Mouse (Mus musculus): Measurements from ENCODE around the gene Gm11172.

The Gm11172 gene

DNA sequence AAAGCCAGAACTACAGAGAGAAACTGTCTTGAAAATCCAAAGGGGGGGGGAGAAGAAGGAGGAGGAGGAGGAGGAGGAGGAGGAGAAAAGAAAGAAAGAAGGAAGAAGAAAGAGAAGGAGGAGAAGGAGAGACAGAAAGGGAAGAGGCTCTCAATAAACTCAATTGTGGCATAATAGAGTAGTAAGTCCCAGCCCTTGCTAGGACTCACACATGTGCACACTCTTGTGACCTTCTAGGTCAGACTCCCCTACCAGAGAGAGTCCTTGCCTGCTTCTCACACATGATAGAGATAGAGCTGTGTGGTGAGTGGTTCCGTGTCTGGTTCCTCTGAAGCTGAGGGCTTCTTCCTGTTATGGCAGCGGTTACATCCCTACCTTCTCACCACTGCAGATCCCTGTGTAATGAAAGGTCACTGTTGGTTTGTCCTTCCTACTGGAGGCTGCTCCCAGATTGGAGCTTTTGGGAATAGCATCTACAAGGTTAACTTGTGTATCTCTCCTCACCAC is at the start of gene Gm11172:
TSS of gene Gm11172 (plus strand) at position 51 of the 507 bp plus-strand sequence.
- in situ Hi-C loops (cut with MboI; ENCODE audit: low pct_unique_long_range_greater_than_20kb in 1 of 2, low sequenced_read_pairs in 2 of 2, unreplicated experiment in 1 of 2): no loop called here

DNA sequence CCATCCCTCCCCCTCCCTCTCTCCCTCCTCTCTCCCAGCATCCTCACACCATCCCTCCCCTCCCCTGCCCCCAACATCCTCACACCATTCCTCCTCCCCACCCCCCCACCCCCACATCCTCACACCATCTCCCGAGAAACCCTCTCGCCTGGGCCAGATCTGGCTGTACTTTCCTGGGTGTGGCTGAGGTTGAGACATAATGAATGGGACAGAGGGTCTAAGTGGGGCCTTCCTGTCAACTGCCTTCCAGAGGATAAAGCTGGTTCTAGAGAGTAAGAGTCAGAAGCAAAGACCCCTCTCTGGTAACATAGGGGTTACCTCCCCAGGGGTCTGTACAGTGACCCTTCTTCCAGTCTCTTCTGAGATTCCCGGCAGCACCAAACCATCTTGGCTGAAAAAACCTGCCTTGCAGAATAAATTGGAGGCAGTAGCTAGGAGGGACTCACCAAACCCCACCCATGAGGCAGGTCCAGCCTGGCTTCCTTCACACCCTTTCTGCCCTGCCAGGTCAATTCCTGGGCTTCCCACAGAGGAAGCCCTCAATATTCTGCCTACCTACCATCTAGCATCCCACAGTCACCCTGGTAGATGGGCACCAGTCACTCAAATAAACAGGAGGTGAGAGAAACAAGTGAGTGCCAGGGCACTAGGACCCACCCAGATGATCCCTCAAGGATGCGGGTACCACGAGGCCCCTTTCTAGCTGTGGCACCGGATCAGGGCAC is 49.0 kb upstream of the Gm11172 start:
- in situ Hi-C loops (cut with MboI; ENCODE audit: low pct_unique_long_range_greater_than_20kb in 1 of 2, low sequenced_read_pairs in 2 of 2, unreplicated experiment in 1 of 2): no loop called here

DNA sequence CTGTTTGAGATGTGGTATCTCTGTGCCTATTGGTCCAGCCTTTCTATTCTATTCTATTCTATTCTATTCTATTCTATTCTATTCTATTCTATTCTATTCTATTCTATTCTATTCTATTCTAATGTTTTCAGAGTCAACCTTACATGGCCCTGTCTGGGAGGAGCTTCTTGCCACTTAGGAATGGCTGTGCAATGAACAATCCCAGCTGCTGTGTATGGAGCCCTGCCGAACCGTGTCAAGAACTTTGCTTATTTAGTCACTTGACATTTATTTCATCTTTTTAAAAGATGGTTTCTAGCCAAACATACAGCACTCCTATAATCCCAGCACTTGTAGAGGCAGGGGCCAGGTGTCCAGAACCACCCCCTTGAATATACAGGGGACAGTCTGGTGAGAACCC is 48.4 kb upstream of the Gm11172 start:
- in situ Hi-C loops (cut with MboI; ENCODE audit: low pct_unique_long_range_greater_than_20kb in 1 of 2, low sequenced_read_pairs in 2 of 2, unreplicated experiment in 1 of 2): no loop called here

DNA sequence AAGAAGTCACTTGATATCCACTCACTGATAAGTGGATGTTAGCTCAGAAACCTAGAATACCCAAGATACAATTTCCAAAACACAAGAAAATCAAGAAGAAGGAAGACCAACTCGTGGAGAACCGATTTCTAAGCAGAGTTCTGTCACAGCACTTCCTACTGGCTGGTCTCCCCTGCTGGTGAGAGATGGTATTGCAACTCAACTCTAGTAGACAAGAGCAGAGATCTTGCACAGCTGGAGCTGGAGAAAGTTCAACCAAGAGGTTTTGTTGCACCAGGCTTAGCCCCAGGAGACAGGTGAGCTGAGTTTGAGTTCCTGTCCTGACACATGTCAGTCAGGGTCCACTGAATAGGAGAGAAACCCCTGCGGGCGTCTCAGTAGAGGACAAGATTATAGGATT is 45.6 kb upstream of the Gm11172 start:
- in situ Hi-C loops (cut with MboI; ENCODE audit: low pct_unique_long_range_greater_than_20kb in 1 of 2, low sequenced_read_pairs in 2 of 2, unreplicated experiment in 1 of 2): no loop called here

DNA sequence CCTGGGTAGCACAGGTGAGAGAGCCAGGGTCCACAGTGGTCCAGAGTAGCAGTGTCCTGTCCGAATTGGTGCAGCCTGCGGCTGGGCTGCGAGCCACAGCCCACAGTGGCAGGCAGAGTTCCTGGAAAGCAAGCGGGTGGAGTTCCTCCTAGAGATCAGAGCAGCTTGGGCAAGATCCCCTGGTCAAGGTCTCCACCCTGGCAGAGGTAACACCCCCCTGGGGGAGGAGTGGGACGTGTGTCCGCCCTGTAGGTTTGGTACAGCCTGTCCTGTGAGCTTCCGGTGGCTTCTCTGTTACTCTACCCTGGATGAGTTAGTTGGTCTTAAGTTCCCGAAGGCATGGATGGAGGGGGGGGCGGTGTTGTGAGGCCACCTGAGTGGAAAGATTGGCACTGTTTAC is 43.9 kb upstream of the Gm11172 start:
- in situ Hi-C loops (cut with MboI; ENCODE audit: low pct_unique_long_range_greater_than_20kb in 1 of 2, low sequenced_read_pairs in 2 of 2, unreplicated experiment in 1 of 2): no loop called here

DNA sequence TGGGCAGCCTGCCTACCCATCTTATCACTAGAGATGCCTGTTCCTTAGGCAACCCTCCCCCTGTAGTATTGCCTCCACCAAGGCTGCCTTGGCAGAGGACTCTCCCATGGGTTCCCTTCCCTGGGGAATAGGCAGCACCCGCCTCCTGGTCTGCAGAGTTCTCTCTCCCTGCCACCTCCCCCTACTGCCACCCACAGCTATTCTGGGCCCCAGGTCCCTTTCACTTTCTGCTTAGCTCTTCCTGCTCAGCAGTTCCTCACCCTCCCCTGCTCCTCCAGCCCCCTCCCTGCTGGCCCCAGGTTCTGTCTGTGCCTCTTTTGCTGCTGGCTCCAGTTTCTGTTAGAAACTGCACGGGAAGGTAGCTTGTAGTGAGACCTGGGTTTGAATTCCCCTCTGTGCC is 43.1 kb upstream of the Gm11172 start:
- in situ Hi-C loops (cut with MboI; ENCODE audit: low pct_unique_long_range_greater_than_20kb in 1 of 2, low sequenced_read_pairs in 2 of 2, unreplicated experiment in 1 of 2): loop anchor here in 1 of 2 experiments (10.0 kb wide), 1 partner anchor 195 kb away; no protein-coding TSS in a partner anchor

DNA sequence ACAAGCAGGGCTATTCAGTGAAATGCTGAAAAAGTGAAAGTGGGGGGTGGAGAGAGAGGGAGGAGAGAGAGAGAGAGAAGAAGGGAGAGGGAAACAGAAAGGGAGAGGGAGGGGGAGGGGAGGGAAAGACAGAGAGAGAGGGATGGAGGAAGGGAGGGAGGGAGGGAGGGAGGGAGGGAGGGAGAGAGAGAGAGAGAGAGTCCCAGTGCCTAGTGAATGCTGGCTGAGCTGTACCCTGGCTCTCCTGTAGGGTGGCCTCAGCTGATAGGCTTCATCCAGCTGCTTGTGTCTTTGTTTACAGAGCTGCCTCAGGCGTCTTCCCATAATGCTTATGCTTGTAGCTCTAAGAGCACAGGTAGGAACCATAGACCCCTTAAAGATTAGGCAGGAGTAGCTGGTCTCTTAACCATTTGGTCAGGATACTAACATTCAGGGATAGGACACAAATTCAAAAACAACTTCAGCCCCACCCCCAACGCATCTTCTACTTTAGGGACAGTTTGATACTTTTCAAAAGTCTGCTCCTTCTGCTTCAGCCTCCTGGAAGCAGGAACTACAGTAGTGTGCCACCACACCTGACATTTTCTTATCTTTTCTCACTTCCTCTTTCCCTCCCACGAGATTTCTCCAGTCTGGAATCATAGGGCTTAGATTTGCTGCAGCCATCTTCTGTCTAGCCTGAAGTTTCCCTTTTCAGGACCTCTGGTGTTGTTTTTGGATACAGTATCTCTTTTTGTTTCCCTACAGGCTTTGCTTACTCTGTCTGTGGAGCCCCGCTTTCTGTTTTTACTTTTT is 42.0 kb upstream of the Gm11172 start:
- in situ Hi-C loops (cut with MboI; ENCODE audit: low pct_unique_long_range_greater_than_20kb in 1 of 2, low sequenced_read_pairs in 2 of 2, unreplicated experiment in 1 of 2): loop anchor here in 1 of 2 experiments (10.0 kb wide), 1 partner anchor 196 kb away; no protein-coding TSS in a partner anchor

DNA sequence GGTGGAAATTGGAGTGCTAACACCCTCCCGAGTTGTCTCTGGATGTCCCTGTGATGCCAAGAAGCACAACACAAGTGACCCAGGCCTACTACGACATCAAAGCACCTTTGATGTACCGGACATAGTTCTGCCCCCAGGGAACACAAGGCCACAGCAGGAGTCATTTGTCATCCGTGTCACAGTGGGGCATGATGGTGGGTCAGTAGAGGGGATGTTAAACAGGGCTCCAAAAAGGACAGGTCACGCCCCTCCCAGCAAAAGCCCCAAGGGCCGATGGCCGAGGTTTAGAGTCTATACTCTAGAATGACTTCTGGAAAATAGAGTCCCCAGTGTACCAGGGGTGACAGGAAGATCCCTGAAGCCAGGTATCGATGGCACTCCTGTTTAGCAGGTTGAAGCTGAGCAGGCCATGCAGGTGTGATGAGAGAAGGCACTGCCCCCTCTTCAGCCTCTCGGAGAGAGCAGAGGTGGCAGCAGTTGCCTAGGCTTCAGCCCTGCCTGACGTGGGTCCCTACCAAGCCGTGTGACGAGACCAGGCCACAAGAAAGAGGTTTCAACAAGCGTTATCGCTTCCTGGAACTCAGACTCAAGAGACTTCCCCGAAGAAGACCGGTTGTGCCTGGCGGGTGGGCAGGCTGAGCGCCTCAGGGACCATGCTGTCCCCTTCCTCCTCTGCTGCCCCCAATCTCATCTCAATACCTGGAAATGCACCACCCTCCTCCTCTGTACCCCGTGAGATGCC is 40.8 kb upstream of the Gm11172 start:
- in situ Hi-C loops (cut with MboI; ENCODE audit: low pct_unique_long_range_greater_than_20kb in 1 of 2, low sequenced_read_pairs in 2 of 2, unreplicated experiment in 1 of 2): loop anchor here in 1 of 2 experiments (10.0 kb wide), 1 partner anchor 197 kb away; no protein-coding TSS in a partner anchor

DNA sequence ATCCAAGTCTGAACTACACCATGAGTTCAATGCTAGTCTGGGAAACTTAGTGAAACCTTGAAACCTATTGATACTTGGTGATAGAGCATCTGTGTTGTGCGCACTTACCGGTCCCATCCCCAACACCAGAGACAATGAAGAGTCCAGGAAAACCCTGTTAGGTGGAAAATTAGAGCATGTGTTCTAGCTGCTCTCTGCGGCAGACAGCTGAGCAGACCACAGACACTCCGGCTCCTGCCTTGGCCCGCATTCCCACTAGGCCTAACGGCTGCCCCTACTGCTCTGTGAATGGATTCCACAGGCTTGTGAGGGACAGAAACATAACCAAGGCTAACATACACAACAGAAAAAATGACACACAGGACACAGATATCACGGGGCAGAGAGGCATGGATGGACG is 39.2 kb upstream of the Gm11172 start:
- in situ Hi-C loops (cut with MboI; ENCODE audit: low pct_unique_long_range_greater_than_20kb in 1 of 2, low sequenced_read_pairs in 2 of 2, unreplicated experiment in 1 of 2): loop anchor here in 1 of 2 experiments (10.0 kb wide), 1 partner anchor 199 kb away; no protein-coding TSS in a partner anchor

DNA sequence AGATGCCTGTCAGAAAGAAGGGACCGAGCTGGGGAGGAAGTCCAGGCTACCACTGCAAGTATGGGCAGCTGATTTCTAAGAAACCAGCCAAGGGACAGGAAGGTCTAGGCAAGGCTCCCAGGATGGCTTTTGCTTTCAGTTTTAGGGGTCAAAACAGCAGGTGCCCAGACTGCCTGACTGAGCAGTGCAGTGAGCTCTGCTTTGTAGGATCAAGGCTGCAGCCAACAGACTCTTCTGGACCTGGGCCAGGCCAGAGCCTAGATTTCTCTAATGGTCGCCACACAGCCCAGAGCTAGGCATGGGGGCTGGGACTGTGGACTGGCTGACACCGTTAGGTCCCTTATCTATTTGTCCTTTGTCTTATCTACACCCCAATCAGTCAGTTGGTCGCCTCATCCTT is 38.0 kb upstream of the Gm11172 start:
- in situ Hi-C loops (cut with MboI; ENCODE audit: low pct_unique_long_range_greater_than_20kb in 1 of 2, low sequenced_read_pairs in 2 of 2, unreplicated experiment in 1 of 2): loop anchor here in 1 of 2 experiments (10.0 kb wide), 1 partner anchor 200 kb away; no protein-coding TSS in a partner anchor

DNA sequence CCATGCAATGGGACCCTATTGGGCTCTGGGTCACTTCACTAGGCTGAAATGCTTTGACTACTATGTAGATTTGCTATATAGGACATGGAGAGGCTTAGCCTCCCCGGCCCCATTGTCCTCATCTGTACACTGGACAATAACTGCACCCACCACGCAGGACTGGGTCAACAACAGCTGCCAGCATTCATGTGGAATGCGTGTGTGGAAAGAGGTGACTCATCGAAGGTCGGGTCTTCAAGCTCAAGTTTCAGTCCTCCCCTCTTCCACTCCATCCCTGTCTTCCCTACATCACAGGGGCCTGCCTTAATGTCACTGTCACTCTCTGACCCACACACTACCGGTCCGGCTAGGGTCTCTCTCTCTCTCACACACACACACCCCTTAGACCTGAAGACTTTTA is 36.4 kb upstream of the Gm11172 start:
- in situ Hi-C loops (cut with MboI; ENCODE audit: low pct_unique_long_range_greater_than_20kb in 1 of 2, low sequenced_read_pairs in 2 of 2, unreplicated experiment in 1 of 2): loop anchor here in 1 of 2 experiments (10.0 kb wide), 1 partner anchor 202 kb away; no protein-coding TSS in a partner anchor

DNA sequence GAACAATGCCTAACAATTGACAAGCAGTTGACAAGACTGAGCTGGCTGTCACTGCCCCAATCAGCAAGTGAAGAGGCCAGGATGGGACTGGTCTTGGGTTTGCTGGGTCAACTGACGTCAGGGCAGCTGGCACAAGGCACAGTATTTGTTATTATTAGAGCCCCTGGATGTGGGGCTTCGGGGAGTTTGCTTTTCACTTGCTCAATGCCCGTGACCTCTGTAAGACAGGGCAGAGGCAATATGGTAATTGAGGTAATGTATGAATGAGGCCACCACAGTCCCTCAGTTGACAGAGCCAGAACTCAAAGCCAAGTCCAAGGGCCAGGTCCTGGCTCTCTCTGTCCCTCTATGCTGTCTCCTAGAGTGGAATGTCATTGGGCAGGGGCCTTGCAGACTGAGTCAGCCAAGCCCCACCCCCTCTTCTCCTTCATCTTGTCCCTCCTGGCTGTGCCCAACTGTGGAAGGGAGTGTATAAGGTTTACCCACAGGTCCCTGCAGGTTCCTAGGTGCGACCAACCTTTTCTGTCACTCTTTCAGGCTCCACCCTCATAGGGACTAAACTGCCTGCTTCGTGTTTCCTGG is 35.0 kb upstream of the Gm11172 start:
- in situ Hi-C loops (cut with MboI; ENCODE audit: low pct_unique_long_range_greater_than_20kb in 1 of 2, low sequenced_read_pairs in 2 of 2, unreplicated experiment in 1 of 2): loop anchor here in 1 of 2 experiments (10.0 kb wide), 1 partner anchor 203 kb away; no protein-coding TSS in a partner anchor

DNA sequence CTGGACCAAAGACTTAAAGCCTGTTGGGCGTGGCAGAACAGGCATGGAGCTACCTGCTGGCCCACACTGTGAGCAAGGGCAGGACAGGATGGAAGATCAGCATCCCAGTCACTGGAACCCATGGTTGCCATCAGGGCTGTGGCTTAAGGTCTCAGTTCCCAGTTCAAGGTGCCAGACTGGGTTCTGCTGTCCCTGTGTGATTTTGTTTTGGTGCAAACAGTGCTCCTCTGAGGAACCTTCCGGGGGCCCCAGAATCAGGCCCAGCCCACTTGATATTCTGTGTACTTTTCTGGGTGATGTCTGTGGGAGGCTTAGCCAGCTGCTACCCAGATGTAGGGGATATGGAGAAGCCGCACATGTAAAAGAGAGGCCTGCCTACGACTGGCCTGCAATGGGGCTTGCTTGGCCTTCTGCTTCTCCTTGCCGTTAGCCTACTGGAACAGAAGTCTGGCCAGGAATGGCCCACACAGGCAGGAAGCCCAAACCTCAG is 32.0 kb upstream of the Gm11172 start:
- in situ Hi-C loops (cut with MboI; ENCODE audit: low pct_unique_long_range_greater_than_20kb in 1 of 2, low sequenced_read_pairs in 2 of 2, unreplicated experiment in 1 of 2): no loop called here

DNA sequence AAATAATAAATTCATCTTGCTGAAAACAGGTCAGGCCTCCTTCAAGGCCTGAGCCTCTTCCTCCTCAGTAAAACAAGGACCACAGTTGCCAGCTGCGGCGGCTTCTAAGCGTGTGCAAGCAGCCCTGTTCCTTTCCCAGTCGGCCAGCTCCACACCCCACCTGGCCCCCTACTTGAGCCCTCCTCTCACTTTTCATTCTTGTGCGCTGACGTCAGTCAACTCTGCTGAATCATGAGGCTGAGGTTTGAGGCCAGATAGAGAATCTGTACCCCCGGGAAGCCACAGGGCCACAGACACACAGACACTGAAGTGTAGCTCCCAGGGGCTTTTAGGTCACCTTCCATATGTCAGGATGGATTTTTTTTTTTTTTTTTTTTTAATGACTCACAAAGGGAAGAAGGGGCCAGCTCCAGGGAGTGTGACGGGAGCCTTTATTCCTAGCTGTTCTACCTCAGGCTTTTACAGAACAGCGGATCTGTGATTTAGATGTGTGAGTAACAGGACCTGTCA is 30.8 kb upstream of the Gm11172 start:
- in situ Hi-C loops (cut with MboI; ENCODE audit: low pct_unique_long_range_greater_than_20kb in 1 of 2, low sequenced_read_pairs in 2 of 2, unreplicated experiment in 1 of 2): no loop called here

DNA sequence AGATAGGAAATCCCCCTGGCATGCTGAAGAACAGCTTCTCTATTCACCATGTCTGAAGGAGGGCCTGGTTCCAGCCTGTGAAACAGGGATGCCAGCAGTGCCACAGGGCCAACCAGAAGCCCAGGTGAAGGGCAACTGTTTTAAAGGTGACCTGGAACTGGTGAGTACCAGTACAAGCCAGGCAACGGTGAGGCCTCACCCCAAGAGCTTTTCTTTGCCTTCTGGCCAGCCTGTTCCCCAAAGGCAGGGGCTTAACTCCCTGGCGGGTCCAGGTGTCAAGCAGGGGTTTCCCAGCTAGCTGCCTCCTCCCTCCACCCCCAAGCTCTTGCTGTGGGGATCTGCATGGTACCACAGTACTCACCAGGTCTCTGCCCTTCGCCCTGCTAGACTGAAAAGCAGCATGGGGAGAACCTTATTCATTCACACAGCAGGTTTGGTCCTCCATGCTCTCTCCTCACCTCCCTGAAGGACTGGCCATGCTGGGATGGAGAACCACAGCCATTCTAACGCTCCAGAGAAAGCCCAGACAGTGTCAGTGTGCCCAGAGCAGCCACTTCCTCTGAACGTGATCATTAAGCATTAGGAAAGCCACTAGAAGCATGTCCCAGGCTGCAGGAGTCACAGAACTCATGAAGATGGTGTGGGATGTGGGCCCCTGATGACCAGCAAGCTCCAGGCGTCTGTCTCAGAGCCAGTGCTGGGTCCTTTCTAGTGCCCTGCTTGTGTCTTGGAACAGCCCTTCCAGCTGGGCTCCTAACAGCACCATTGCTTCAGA is 30.2 kb upstream of the Gm11172 start:
- in situ Hi-C loops (cut with MboI; ENCODE audit: low pct_unique_long_range_greater_than_20kb in 1 of 2, low sequenced_read_pairs in 2 of 2, unreplicated experiment in 1 of 2): no loop called here

DNA sequence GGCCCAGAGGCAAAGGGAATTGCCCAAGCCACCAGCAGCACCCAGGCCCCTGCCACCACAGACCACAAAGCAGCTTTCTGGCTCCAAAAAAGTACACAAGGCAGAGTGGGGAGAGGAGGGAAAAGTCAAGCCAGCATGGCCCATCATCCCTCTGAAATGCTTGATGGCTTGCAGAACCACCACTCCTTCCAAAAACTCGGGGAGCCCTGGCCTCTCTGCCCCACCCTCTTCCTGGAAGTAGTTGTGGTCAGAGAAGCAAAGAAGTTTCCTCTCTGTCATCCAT is 29.6 kb upstream of the Gm11172 start:
- in situ Hi-C loops (cut with MboI; ENCODE audit: low pct_unique_long_range_greater_than_20kb in 1 of 2, low sequenced_read_pairs in 2 of 2, unreplicated experiment in 1 of 2): no loop called here

DNA sequence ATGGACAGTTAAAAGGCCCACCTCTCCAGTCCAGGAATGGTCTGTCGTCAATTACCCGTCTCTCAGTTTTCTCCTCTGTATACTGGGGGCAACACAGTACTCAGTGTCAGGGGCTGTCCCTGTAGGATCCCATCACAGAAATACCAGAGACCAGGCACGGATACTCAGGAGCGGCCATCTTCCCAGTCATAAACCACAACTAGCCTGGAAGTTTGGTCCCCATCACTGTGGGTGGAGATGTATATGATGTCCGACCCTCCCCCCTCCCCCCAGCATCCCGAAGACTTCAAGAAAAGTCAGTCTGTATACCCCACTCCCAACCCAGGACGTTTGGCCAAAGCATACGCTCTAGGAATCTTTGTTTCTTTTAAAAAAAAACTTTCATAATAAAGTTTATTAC is 29.3 kb upstream of the Gm11172 start:
- in situ Hi-C loops (cut with MboI; ENCODE audit: low pct_unique_long_range_greater_than_20kb in 1 of 2, low sequenced_read_pairs in 2 of 2, unreplicated experiment in 1 of 2): no loop called here

Data from mouse embryonic stem cell (cell line).